In the genomic region with DNA sequence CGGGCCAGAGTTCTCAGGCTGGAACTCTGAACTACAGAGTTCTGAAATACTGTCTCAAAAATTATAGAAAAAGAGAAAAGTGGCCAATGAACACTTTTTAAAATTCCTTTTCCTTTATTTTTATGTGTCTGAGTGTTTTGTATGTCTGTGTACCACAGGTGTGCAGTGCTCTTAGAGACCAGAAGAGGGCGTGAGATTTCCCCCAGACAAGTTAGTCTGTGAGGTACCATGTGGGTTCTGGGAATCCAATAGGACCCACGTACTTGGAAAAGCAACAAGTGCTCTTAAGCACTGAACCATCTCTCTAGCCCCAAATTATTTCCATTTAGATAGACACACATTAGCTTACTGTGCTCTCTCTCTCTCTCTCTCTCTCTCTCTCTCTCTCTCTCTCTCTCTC, we compare ENCODE assay signal across 19 mouse cellular contexts. TPM values are rescaled to one million over a fixed set of nuclear protein-coding genes. Genes with fewer than 3 reads are reported as not detected.
DNase-seq lines count a peak whose midpoint lies in the region; ATAC-seq and TF ChIP-seq lines count a peak whose summit lies in the region.
"Had no signal": no experiment of that assay in that cellular context is flagged by ENCODE, and none has a peak within 500 bp of the region (broad histone marks: within the 10 kb centered on the region; RNA-seq: fewer than 3 reads in every experiment).

No protein-coding gene starts in this region.

- ATAC-seq in heart, postnatal 0 days (ENCODE audit: insufficient read depth, low read depth) = no peak
- no peak for ATAC-seq in liver, postnatal 0 days

- 79% methylated on average over 3 of the region's 3 CpGs for WGBS in heart, postnatal 0 days
- 75% methylated on average over 3 of the region's 3 CpGs for WGBS in liver, postnatal 0 days (ENCODE audit: insufficient replicate concordance)

- peaks cover 23% of the 10 kb centered on the region for H3K36me3 ChIP-seq in heart, postnatal 0 days (replicated peaks; ENCODE audit: control insufficient read depth, insufficient read depth, low read length)
- H3K36me3 ChIP-seq in liver, postnatal 0 days (replicated peaks; ENCODE audit: insufficient read depth, low read length) = no peaks in the 10 kb centered on the region
- peaks cover 0 to 2% of the 10 kb centered on the region in 2 experiments; a peak in 1 of 4 replicates for H3K36me3 ChIP-seq in MEL (ENCODE audit: control insufficient read depth in 1 of 2, insufficient read depth in 2 of 2, low read length in 2 of 2)

- intact Hi-C loops in heart, postnatal 10 days (cut with DNase I) = no loop called here

- peak; percentile 12; the same call in 1 of the 2 replicates for TF ChIP-seq CTCF in heart, postnatal 0 days (IDR thresholded peaks at IDR 0.05; ENCODE audit: low read depth)
- TF ChIP-seq CTCF in liver, postnatal 0 days (IDR thresholded peaks at IDR 0.05; ENCODE audit: low read depth) = peak; percentile 38
- TF ChIP-seq CTCF in MEL (IDR thresholded peaks at IDR 0.05 in 2 of 3, conservative IDR thresholded peaks at IDR 0.05 in 1 of 3; ENCODE audit: control insufficient read depth in 1 of 3, insufficient read depth in 1 of 3, low read depth in 2 of 3, low read length in 3 of 3, poor library complexity in 1 of 3, severe bottlenecking in 1 of 3) = peak; percentile 40 to 61 (median 56)

- TF ChIP-seq RAD21 in MEL (IDR thresholded peaks at IDR 0.05; ENCODE audit: low read depth, low read length) = peak; percentile 18

- H3K9me3 ChIP-seq in heart, postnatal 0 days (replicated peaks; ENCODE audit: control insufficient read depth, low read length) = no peaks in the 10 kb centered on the region
- no peaks in the 10 kb centered on the region for H3K9me3 ChIP-seq in liver, postnatal 0 days (ENCODE audit: low read length)
- H3K9me3 ChIP-seq in MEL (replicated peaks; ENCODE audit: insufficient read depth, low read length) = no peaks in the 10 kb centered on the region
- H3K9me3 ChIP-seq: embryonic facial prominence, embryonic 15.5 days; forebrain, embryonic 10.5 days; hindbrain, embryonic 15.5 days had no signal

- H3K4me2 ChIP-seq in heart, postnatal 0 days (ENCODE audit: low read depth, low read length) = no peak overlapping the region
- no peak overlapping the region for H3K4me2 ChIP-seq in liver, postnatal 0 days (ENCODE audit: low read depth, low read length)
- H3K4me2 ChIP-seq: embryonic facial prominence, embryonic 15.5 days; hindbrain, embryonic 15.5 days had no signal

- no peaks in the 10 kb centered on the region for H3K27me3 ChIP-seq in heart, postnatal 0 days (ENCODE audit: control insufficient read depth, insufficient read depth, low read length)
- peaks cover 46% of the 10 kb centered on the region for H3K27me3 ChIP-seq in liver, postnatal 0 days (ENCODE audit: insufficient read depth, low read length)
- H3K27me3 ChIP-seq in MEL (ENCODE audit: control insufficient read depth in 1 of 2, insufficient read depth in 2 of 2, low read length in 2 of 2) = no peaks in the 10 kb centered on the region
- H3K27me3 ChIP-seq: embryonic facial prominence, embryonic 15.5 days; hindbrain, embryonic 15.5 days had no signal

- no peak for DNase-seq in heart, postnatal 0 days (ENCODE audit: low spot score)
- no peak for DNase-seq in heart, postnatal 10 days
- DNase-seq in liver, postnatal 0 days = no peak
- DNase-seq in liver (no peak), MEL (ENCODE audit: low read depth, low spot score) (peak; percentile 42)
- peak; percentile 25 for DNase-seq in retina, embryonic 14.5 days (ENCODE audit: low spot score)
- no peak for DNase-seq in adrenal gland, postnatal 10 days
- DNase-seq: adrenal gland, postnatal 14 days; cerebellum, adult 8-10 months; gastrocnemius, postnatal 25 days; heart, postnatal 14 days; kidney, adult 18-20 months; kidney, postnatal 25 days; lung, postnatal 10 days had no signal

- no peak overlapping the region for H3K27ac ChIP-seq in heart, postnatal 0 days (ENCODE audit: low read depth)
- H3K27ac ChIP-seq in liver, postnatal 0 days (ENCODE audit: low read depth) = no peak overlapping the region
- no peak overlapping the region for H3K27ac ChIP-seq in MEL (ENCODE audit: control insufficient read depth, low read depth, low read length)
- H3K27ac ChIP-seq: embryonic facial prominence, embryonic 15.5 days; forebrain, embryonic 10.5 days; hindbrain, embryonic 15.5 days had no signal

- no peaks in the 10 kb centered on the region for H3K79me2 ChIP-seq in MEL (ENCODE audit: control insufficient read depth, insufficient read depth, low read length, poor library complexity)

- TF ChIP-seq EP300 in heart, postnatal 0 days (IDR thresholded peaks at IDR 0.05; ENCODE audit: low read depth) = no peak
- no peak for TF ChIP-seq EP300 in liver, postnatal 0 days (IDR thresholded peaks at IDR 0.05; ENCODE audit: low read depth)
- TF ChIP-seq EP300 in MEL (IDR thresholded peaks at IDR 0.05; ENCODE audit: low read depth in 1 of 2, low read length in 2 of 2) = no peak

- no peak overlapping the region for H3K9ac ChIP-seq in heart, postnatal 0 days (replicated peaks; ENCODE audit: low read depth, low read length)
- H3K9ac ChIP-seq in liver, postnatal 0 days (replicated peaks) = no peak overlapping the region
- H3K9ac ChIP-seq in MEL (ENCODE audit: control insufficient read depth, low read depth, low read length, poor library complexity, severe bottlenecking) = no peak overlapping the region
- H3K9ac ChIP-seq: embryonic facial prominence, embryonic 15.5 days; hindbrain, embryonic 15.5 days had no signal

- no peak overlapping the region for H3K4me3 ChIP-seq in heart, postnatal 0 days (ENCODE audit: low read depth, low read length)
- H3K4me3 ChIP-seq in liver, postnatal 0 days (ENCODE audit: low read depth, low read length) = no peak overlapping the region
- no peak overlapping the region for H3K4me3 ChIP-seq in MEL (ENCODE audit: control insufficient read depth in 1 of 2, insufficient read depth in 1 of 2, low read depth in 2 of 2, low read length in 2 of 2)
- H3K4me3 ChIP-seq: embryonic facial prominence, embryonic 15.5 days; forebrain, embryonic 10.5 days; hindbrain, embryonic 15.5 days; megakaryocyte, embryonic 14.5 days had no signal

- peaks cover 32% of the 10 kb centered on the region for H3K4me1 ChIP-seq in heart, postnatal 0 days (ENCODE audit: control insufficient read depth, insufficient read depth)
- peaks cover 8% of the 10 kb centered on the region for H3K4me1 ChIP-seq in liver, postnatal 0 days (ENCODE audit: insufficient read depth)
- peaks cover 4 to 11% of the 10 kb centered on the region in 2 experiments for H3K4me1 ChIP-seq in MEL (ENCODE audit: control insufficient read depth in 1 of 2, insufficient read depth in 2 of 2, low read length in 2 of 2)

- TF ChIP-seq POLR2A in MEL (IDR thresholded peaks at IDR 0.05; ENCODE audit: control insufficient read depth in 1 of 2, insufficient read depth in 1 of 2, low read depth in 1 of 2, low read length in 2 of 2, poor library complexity in 1 of 2) = no peak

RNA-seq across cellular contexts. Expression of gene Fam171a2, which starts 6.0 kb away (rescaled TPM):
- total RNA-seq in heart, postnatal 0 days (2014; rRNA removed; ENCODE audit: low replicate concordance) = 40.8 and 58.6 TPM in 2 replicates
- polyA plus RNA-seq in heart, postnatal 0 days (2015; fragmentation: Nextera tagmentation; extraction: Ambion mirVana) = 1.7 and 1.8 TPM in 2 replicates
- total RNA-seq in heart, postnatal 10 days (2021) = 10 to 100 TPM; 20.0 to 23.8 TPM
- polyA plus RNA-seq in liver, postnatal 0 days (2015; fragmentation: Nextera tagmentation; extraction: Ambion mirVana) = 0.23 and 0.72 TPM in 2 replicates
- 1.8 and 2.0 TPM in 2 replicates for total RNA-seq in MEL (2012; rRNA removed)
- polyA plus RNA-seq in MEL (2012; ENCODE audit: insufficient read depth in 1 of 2, insufficient read length in 2 of 2, low read depth in 1 of 2, low replicate concordance in 2 of 2, missing spikeins in 1 of 2) = 1 to 10 TPM in 1 of 2 experiments, not detected in 1; 8.8 TPM
- total RNA-seq in adrenal gland, postnatal 10 days (2021) = 10 to 100 TPM; 12.3 to 15.3 TPM
- total RNA-seq: monocyte, adult 5-6 weeks had no signal

RNA-seq across cellular contexts. Expression of gene Grn, which starts 11.3 kb away (rescaled TPM):
- total RNA-seq in heart, postnatal 0 days (2014; rRNA removed; ENCODE audit: low replicate concordance) = 134 and 162 TPM in 2 replicates
- polyA plus RNA-seq in heart, postnatal 0 days (2015; fragmentation: Nextera tagmentation; extraction: Ambion mirVana) = 174 and 176 TPM in 2 replicates
- 100 to 1,000 TPM; 189 to 192 TPM for total RNA-seq in heart, postnatal 10 days (2021)
- polyA plus RNA-seq in liver, postnatal 0 days (2015; fragmentation: Nextera tagmentation; extraction: Ambion mirVana) = 156 and 161 TPM in 2 replicates
- total RNA-seq in MEL (2012; rRNA removed) = 14.5 and 14.7 TPM in 2 replicates
- 10 to 100 TPM in 1 of 2 experiments, not detected in 1; 42.1 TPM for polyA plus RNA-seq in MEL (2012; ENCODE audit: insufficient read depth in 1 of 2, insufficient read length in 2 of 2, low read depth in 1 of 2, low replicate concordance in 2 of 2, missing spikeins in 1 of 2)
- 100 to 1,000 TPM; 161 to 189 TPM for total RNA-seq in adrenal gland, postnatal 10 days (2021)

RNA-seq across cellular contexts. Expression of gene Itga2b, which starts 28.5 kb away (rescaled TPM):
- 4.3 and 4.8 TPM in 2 replicates for total RNA-seq in heart, postnatal 0 days (2014; rRNA removed; ENCODE audit: low replicate concordance)
- polyA plus RNA-seq in heart, postnatal 0 days (2015; fragmentation: Nextera tagmentation; extraction: Ambion mirVana) = 5.4 and 5.6 TPM in 2 replicates
- total RNA-seq in heart, postnatal 10 days (2021) = 1 to 10 TPM; 2.8 to 4.6 TPM
- polyA plus RNA-seq in liver, postnatal 0 days (2015; fragmentation: Nextera tagmentation; extraction: Ambion mirVana) = 41.0 and 44.8 TPM in 2 replicates
- total RNA-seq in MEL (2012; rRNA removed) = 8.3 and 10.7 TPM in 2 replicates
- 10 to 100 TPM in 1 of 2 experiments, not detected in 1; 55.7 TPM for polyA plus RNA-seq in MEL (2012; ENCODE audit: insufficient read depth in 1 of 2, insufficient read length in 2 of 2, low read depth in 1 of 2, low replicate concordance in 2 of 2, missing spikeins in 1 of 2)
- 1 to 10 TPM; 4.3 to 5.7 TPM for total RNA-seq in adrenal gland, postnatal 10 days (2021)

RNA-seq across cellular contexts. Expression of gene Slc25a39, which starts 33.7 kb away (rescaled TPM):
- total RNA-seq in heart, postnatal 0 days (2014; rRNA removed; ENCODE audit: low replicate concordance) = 281 and 322 TPM in 2 replicates
- polyA plus RNA-seq in heart, postnatal 0 days (2015; fragmentation: Nextera tagmentation; extraction: Ambion mirVana) = 267 and 269 TPM in 2 replicates
- total RNA-seq in heart, postnatal 10 days (2021) = 100 to 1,000 TPM; 155 to 156 TPM
- 510 and 522 TPM in 2 replicates for polyA plus RNA-seq in liver, postnatal 0 days (2015; fragmentation: Nextera tagmentation; extraction: Ambion mirVana)
- total RNA-seq in MEL (2012; rRNA removed) = 174 and 183 TPM in 2 replicates
- polyA plus RNA-seq in MEL (2012; ENCODE audit: insufficient read depth in 1 of 2, insufficient read length in 2 of 2, low read depth in 1 of 2, low replicate concordance in 2 of 2, missing spikeins in 1 of 2) = 100 to 1,000 TPM in 1 of 2 experiments, not detected in 1; 325 TPM
- total RNA-seq in adrenal gland, postnatal 10 days (2021) = 100 to 1,000 TPM; 327 to 377 TPM

RNA-seq across cellular contexts. Expression of gene Rundc3a, which starts 48.2 kb away (rescaled TPM):
- 12.5 TPM in 1 of 2 replicates, not detected in the other for total RNA-seq in heart, postnatal 0 days (2014; rRNA removed; ENCODE audit: low replicate concordance)
- 0.74 and 0.92 TPM in 2 replicates for polyA plus RNA-seq in heart, postnatal 0 days (2015; fragmentation: Nextera tagmentation; extraction: Ambion mirVana)
- under 1 TPM; 0.29 to 0.32 TPM for total RNA-seq in heart, postnatal 10 days (2021)
- polyA plus RNA-seq in liver, postnatal 0 days (2015; fragmentation: Nextera tagmentation; extraction: Ambion mirVana) = 1.8 and 2.4 TPM in 2 replicates
- total RNA-seq in MEL (2012; rRNA removed) = 0.39 and 0.42 TPM in 2 replicates
- 1 to 10 TPM in 1 of 2 experiments, not detected in 1; 2.1 TPM for polyA plus RNA-seq in MEL (2012; ENCODE audit: insufficient read depth in 1 of 2, insufficient read length in 2 of 2, low read depth in 1 of 2, low replicate concordance in 2 of 2, missing spikeins in 1 of 2)
- total RNA-seq in adrenal gland, postnatal 10 days (2021) = 10 to 100 TPM; 21.2 to 34.3 TPM
- total RNA-seq: monocyte, adult 5-6 weeks had no signal

Comparison
In these comparisons a context has a peak if more than half of its experiments do, and no peak if none do; other contexts are left out.
1. DNase-seq: peak in MEL (single experiment) and retina, embryonic 14.5 days (single experiment); none in heart, postnatal 0 days (single experiment), heart, postnatal 10 days (0 of 2), liver, postnatal 0 days (single experiment), liver (single experiment) and adrenal gland, postnatal 10 days (single experiment).
2. Peak in every context shown above with its lines, with median percentiles within 50 percentile points of each other: CTCF ChIP-seq.